Mouse (Mus musculus): ENCODE measurements around the gene Ccdc39.
A peak's percentile ranks its signal among the peaks of the same experiment; 100 is the strongest.

Ccdc39 gene

DNA sequence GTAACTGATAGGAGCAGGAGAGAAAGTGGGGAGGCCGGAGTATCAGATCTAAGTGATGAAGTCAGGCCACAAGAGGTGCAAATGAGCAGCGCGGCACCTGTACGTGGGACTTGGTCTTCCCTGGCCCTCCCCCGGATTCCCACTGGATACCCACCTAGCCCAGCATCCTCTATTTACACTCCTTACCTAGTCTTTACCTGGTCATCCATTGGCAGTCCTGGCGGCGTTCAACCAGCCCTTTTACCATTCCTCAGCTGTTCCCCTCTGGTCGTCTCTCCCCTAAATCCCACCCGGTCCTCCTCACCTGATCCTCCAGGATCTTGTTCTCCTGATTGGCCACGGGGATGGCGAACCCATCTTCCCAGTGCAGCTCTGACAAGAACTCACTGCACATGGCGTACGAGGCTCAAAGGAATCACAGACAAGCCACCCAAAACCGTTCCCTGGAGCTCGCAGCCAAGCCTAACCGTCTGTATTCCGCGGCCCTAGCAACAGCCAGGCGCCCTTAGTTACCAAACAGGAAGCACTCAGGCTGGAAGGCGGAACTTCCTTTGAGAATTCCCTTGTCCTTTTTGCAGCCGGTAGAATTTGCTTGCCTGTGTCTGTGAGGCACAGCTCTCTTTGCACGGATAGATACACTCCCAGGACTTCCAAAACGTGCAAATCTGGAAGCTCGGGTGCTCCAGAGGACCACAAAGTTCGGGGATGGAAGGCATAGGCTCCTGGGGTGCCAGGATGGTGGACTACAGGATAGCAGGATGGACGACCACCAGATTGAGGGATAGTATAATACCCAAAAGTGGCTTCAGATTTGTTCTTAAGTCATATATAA lies at the start of gene Ccdc39:
TSS of gene Ccdc39 (minus strand) at position 510 of the 832 bp plus-strand sequence.
- DNase-seq (ENCODE audit: low spot score), result peak; percentile 75

DNA sequence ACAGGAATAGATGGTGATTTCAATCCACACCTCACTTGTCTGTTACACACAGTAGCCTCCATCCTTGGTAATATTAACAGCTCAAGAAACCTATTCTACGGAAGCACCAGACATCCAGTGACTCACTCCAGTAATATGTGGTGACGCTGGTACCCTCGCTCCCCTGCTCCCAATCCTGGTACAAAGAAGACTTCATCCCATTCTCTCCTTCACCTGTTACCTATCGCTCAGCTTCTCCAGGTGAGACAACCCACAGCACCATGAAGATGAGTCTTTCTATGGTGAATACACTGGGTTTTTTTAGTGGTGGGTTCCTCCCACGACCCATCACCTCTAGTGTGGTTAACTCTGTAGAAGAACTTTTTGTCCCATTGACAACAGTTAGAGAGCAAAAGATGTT lies 49.3 kb upstream of the Ccdc39 start:
- no peak for DNase-seq (ENCODE audit: low spot score)

DNA sequence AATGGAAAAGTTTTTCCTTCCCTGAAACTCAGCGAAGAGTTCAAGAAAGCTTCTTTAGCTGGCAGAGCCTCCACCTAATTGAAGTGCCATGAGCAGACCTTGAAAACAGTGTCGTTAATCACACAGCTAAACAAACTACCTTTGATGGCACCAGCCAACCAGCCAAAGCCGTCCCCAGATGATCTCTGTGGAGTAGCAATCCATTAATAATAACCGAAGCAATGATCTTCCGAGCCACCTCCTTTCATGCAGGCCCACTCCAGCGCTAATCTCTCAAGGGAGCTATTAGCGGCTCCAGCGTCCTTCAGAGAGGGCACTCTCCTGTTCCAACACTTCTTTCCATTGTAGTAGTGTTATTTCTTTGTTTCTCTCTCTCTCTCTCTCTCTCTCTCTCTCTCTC lies 43.3 kb upstream of the Ccdc39 start:
- DNase-seq (ENCODE audit: low spot score), result no peak

DNA sequence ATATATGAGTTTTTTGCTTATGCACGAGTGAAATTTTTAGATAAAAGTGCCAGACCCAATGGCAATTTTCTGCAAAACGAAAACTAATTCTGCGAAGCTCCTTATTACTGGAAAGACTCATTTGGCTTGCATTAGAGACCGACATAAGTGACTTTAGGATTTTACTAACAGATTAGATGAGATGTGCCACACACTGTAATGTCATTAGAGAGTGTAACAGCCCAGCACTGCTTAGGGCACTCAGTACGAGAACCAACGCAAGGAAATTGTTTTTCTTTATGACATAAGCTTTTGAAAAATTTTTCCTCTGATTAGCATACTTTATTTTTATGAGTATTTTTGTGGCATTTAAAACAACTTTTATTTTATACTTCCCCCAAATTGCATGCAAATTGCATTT lies 39.0 kb upstream of the Ccdc39 start:
- no peak for DNase-seq (ENCODE audit: low spot score)

DNA sequence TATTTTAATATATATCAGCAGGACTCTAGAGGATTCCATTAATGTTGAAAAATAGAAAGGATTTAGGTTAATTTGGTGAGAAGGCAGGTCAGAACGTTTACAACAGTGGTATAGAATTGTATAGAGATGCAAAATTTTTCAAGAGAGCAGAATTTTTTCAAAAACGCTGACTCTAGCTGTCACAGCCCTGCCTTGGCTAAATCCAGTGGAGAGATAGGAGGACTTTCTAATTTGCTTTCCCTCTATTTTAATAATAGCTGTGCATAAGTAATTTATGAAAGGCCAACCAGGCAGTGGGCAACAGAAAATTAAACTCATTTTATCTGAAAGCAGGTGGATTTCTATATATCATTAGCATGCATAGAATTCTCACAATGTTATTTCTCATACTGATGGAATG lies 38.6 kb upstream of the Ccdc39 start:
- no peak for DNase-seq (ENCODE audit: low spot score)

DNA sequence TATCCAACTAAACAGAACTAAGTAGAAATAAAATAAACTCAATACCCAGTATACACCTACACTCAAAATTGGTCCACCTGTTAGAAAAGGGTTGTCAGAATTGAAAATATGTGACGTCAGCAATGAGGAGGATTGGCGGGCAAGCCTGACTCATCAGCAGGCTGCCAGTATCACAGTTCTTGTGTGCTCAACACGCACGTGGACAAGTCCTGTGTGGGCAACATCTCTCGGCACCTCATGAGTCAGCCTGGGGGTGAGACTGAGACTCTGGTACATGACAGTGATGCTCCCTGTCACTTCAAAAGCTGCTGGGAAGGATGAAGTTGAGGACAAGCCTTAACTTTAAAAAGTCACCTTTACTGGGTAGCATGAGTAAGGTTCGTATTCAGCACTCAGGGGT lies 34.6 kb upstream of the Ccdc39 start:
- no peak for DNase-seq (ENCODE audit: low spot score)

DNA sequence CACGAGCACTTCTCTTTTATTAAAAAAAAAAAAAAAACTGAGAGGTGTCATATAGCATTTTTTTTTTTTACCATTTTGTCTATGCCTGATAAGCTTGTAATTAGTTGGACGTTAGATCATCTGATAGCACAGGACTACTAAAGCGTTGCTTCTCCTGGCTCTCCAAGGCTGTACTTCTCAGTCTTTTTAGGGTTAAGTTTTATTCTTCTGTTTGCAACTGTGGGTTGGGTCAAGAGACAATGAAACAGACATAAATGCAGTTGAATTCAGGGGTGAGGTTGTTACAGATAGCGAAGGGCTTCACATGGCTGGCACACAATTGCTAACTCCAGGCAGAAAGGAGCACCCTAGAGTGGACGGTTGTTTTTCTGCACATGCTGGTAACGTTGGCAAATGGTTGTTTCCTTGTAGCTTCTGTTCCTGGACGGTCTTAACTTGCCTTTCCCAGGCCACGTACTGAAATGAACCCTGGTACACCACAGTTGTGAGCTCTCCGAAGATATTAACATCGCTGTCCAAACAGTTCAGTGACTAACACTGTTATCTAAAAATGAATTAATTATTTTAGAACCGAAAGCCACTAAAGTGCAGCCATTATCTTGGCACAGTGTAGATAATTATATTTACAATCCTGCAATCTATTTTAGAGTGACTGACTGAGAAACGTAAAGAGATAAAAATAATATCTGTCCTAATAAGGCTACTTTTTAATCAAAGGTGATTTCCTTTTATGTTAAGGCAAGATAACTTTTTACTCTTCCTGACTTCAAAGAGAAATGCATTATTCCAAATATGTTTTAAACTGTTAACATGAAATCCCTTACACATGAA lies 30.6 kb upstream of the Ccdc39 start:
- DNase-seq (ENCODE audit: low spot score), result no peak

DNA sequence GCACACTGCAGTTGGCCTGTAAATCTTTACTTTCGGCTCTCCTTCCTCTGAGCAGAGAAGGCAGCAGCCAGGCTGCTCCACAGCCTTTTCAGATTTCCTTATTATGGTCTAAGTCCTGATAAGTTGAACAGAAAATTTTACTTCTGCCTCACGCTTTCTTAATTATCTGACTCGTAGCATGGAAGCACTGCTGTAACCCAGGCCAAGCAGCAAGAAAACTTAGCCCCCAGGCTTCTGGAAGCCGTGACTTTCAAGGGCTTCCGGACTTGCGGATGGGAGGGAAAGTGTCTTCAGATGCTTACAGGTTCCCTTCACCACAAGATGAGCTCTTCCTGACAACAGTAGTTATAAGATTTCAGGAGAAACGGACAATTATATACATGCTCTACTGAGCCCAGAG lies 29.7 kb upstream of the Ccdc39 start:
- DNase-seq (ENCODE audit: low spot score), result no peak

DNA sequence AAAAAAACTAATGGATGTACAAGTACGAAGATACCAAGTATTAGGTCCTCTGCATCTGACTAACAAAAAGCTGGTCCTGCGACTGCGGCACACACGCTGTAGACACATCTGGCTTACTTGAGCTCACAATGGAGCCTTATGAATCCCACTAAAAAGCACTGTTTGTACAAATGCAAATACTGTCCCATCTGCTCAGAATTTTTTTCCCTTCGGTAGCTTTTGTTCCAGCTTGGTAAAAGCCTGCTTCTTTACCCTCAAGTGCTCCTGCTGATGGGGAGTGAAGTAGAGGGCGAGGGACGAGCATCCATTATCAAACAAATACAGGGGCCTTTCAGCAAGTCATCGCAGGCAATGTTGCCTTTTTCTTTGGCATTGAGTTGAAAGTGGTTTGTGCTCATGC lies 29.3 kb upstream of the Ccdc39 start:
- DNase-seq (ENCODE audit: low spot score), result no peak

DNA sequence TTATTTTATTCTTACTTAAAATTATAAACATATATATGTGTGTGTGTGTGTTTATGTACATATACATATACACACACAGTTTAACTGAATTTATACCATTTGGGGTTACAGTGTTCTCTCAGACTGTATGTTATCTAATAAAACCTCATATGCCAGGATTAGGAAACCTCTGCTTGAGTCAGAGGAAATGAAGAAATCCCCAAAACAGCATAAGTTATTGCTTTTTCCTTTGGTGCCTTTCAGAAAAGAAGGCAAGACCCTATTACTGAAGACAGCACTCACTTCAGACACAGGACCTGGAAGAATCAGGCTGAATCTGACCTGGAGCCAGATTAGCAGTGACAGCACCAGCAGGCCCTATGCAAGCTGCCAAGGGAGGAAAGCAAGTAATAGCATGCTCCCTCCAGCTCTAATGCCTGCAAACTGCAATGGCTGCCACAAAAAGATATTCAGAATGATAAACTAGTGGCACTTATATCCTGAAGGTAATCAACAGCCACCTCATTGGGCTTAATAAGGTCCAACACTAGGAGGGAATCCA lies 20.0 kb upstream of the Ccdc39 start:
- DNase-seq (ENCODE audit: low spot score), result no peak

DNA sequence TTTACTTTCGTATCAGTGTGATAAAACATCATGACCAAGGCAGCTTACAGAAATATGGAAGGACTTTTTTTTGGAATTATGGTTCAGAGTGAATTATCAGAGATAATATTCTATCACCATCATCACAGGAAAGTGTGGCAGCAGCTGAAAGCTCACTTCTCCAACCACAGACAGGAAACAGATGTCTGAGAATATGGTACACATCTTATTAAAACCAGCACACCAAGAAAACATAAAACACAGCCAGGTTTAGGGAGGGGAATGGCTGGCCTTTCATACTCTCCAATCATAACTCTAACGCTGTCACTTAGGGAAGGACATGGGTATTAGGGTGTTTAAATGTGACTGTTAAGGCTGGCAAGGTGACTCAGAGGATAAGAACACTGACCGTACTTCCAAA lies 14.8 kb upstream of the Ccdc39 start:
- no peak for DNase-seq (ENCODE audit: low spot score)

DNA sequence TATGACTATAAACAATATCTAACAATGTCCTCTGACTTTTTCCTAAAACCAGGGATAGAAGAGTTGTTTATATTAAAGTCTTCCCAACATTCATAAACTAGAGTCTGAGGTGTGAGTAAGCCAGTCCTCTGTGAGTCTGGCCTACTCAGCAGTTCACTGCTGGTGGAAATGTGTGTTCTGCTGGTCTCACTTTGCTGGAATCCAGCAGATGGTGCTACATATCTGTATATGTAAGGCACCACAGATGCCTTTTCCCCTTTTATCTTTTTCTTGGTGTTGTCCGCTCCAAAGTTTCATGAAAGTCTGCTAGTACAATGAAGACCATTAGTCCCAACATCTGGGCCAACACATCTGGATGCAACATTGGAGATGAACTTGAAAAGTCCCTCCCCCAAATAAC lies 9.0 kb upstream of the Ccdc39 start:
- no peak for DNase-seq (ENCODE audit: low spot score)

DNA sequence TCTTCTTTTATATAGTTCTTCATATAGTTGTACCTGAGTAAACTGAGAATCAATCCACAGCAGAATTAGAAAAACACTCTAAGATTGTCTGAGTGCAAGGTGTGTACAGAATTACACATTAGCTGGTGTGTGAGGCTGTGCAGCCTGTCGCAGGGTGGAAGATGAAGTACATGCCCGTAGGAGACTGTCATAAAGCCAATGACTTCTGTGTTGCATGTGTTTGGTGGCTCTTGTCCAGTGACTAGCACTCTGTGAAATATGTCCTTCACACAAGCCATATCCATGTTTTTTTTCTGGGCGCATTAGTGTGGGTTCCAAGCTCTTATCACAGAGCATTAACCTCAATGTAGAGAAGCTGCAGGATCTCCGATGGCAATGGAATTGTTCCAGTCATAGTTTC lies 6.7 kb upstream of the Ccdc39 start:
- no peak for DNase-seq (ENCODE audit: low spot score)

DNA sequence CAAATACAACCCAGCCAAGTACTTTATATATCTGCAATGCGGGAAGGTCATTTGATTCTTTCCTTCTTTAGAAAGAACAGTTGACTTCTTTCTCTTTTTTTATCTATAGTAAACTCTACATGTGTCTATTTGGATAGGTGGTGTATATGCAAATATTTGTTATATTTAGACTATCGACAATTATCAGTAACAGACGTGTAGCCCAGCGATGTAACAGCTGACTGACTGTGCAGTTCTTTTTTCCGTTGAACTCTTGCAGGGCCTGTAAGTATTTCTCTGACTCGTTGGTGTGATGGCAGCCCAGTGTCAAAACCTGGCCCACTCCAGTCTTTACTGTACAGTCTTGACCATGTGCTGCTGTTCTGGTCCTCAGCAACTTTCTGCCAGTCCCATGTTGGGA lies 2.5 kb upstream of the Ccdc39 start:
- DNase-seq (ENCODE audit: low spot score), result no peak

DNA sequence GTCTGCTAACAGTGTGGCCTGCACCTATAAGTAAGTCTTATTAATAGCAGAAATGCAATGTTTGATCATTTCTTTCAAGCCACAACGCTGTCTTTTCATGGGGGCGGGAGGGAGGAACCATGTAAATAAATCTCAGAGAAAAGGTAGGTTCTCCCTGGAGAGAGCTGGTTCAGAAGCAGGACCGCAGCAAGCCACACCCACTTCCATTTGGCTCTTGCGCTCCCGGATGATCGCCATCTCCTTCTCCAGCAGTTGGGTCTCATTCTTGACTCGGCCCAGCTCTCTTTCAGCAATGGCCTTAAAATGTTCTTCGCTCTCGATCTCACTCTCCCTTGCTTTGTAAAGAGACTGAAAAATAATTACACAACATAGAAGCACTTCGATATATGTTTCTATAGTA lies 5.2 kb downstream of the Ccdc39 start:
- no peak for DNase-seq (ENCODE audit: low spot score)

DNA sequence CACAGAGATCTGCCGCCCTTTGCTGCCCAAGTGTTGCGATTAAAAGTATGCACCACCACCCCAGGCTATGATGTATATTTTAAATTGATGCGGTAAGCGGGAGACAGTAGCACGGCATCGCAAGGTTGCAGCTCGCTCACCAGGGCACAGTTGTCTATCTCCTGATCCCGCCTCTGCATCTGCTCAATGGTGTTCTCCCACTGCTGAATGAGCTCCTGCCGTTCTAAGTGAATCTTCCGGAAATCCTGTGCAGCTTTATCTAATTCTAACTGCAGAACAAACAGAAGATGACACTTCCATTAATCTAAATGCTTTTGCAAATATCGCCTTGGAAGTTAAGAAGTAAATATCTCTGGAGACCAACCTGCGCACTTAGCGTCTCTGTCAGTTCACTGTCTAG lies 7.5 kb downstream of the Ccdc39 start:
- DNase-seq (ENCODE audit: low spot score), result no peak

DNA sequence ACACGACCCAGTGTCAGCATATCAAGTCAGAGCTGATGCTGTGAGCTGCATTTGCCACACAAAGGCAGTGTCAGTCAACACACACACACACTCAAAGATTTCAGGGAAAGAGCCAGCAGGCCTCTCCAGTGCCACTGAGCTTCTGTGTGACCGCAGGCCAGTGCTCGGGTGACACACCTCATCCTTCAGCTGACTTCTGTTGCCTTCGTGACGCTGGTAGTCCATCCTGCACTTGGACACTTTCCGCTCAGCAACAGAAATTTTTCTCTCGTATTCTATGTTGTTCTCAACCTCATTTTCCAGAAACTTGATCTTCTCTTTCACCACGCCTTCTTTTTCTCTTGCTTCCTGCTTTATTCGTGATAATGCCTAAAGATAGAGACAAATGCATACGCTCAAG lies 11.8 kb downstream of the Ccdc39 start:
- DNase-seq (ENCODE audit: low spot score), result no peak

DNA sequence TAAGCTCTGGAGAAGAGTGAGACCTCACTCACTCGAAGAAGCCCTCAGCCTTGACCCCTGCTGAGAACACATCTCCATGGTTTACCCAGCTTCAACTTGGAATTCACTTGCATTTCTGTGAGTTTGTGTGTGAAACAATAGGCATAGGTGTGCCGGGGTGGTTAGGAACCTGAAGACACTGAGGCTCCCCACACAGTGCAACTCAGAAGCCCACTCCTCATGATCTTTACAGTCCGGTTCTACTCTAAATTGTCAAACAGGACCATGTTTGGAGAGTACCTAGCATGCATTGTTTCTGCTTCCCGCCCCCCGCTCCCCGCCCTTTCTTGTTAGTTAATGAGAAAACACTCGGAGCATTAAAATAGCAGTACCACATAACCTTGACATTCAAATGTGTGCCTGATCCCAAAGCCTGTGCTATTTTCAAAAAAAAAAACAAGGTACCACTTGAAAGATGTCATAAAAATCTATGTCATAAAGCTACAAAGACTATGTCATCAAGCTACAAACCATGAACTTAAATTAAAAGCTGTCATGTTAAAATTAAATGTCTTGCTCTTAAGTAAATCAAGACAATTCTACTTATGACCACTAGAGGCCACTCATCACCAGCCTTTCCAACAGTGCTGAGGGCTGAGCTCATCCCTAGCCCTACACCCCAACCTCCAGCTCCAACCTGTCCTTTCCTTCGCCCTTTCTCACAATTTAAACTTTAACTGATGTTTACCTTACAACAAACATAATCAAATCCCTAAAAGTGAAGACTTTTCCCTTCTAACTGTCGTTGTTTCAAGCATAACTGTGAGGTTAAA lies 19.8 kb downstream of the Ccdc39 start:
- DNase-seq (ENCODE audit: low spot score), result peak; percentile 13

DNA sequence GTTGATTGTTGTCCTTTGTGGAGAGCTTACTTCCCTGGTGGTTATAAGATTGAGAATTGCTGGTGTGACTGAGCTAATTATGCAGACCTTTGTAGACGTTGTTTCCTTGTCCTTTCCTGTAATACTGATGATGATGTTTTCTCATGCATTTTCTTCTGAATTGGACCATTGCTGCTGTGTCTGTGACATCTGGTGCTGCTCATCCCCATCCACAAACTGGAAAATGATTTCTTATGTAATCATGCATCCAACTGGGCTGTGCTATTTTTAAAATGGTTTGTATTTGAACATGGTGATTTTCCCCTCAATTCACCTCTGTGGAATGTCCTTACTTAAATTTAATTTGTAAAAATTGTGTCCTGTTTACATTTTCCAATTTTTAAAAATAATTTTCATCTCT lies 37.0 kb downstream of the Ccdc39 start:
- no peak for DNase-seq (ENCODE audit: low spot score)

DNA sequence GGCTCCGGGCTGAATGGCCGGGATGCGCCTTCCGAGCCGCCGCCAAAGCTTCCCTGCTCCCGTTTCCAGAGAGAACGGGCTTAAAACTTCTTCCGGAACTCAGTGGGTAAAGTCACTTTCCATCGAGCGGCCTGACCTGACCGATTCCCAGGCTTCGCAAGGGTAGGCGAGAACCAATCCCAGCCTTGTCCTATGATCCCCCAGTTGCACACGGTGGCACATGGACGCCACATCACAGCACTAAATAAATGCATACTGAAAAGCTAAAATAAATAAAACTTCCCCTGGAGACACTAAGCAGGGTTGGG lies 43.6 kb downstream of the Ccdc39 start:
- DNase-seq (ENCODE audit: low spot score), result no peak

DNA sequence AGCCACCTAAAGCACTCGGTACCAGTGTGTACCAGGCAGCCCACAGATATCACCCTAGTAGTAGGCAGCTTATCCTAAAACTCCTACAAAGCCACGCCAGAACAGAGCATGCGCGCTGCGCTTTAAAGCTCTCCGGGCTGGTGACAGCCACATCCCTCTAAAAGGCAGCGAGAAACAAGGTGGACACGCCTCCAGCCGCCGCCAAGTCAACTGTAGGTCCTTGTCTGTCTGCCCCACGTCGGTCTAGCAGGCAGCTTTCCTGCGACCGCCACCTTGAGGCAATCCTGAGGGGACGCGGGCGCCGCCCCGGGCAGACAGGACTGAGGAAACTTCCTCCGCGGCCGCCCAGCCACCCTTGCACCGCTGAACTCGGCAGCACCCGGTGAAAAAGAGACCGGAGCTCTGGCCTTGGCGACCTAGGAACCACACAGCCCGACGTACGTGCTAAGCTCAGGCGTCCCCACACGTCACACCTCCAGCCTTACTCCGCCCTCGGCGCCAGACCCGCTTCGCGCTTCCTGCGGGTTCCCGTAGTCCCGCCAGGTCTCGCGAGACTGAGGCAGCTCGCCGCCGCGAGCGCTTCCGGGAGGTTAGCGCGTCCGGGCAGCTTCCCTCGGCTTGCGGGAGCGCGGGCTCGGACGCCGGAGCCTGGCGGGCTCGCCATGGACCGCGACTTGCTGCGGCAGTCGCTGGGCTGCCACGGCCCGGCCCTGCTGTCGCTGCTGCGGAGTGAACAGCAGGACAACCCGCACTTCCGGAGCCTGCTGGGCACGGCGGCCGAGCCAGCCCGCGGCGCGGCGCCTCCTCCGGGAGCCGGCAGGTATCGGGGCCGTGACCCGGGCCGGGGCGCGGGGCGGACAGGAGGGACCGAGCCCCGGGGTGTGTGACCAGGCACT lies 44.2 kb downstream of the Ccdc39 start, which contains the start of gene Ttc14:
TSS of gene Ttc14 (plus strand) at position 216 of the 896 bp plus-strand sequence.
- DNase-seq (ENCODE audit: low spot score), result peak; percentile 96
